Mouse (Mus musculus) ES-Bruce4 (cell line): ENCODE results near the gene Scaf1. TPM values are rescaled to one million over a fixed set of nuclear protein-coding genes. Genes with fewer than 3 reads are reported as not detected.

Source experiments
- H3K27ac ChIP-seq: 2 replicates; pipeline ENCODE4 v1.5.1; 2012; ENCODE audit warnings: low read length, inconsistent platforms; ENCODE audit not compliant: insufficient read depth
- H3K27me3 ChIP-seq: 2 replicates; pipeline ENCODE4 v1.6.1; 2012; ENCODE audit warnings: mild to moderate bottlenecking, low read length, inconsistent platforms; ENCODE audit not compliant: control insufficient read depth, poor library complexity, insufficient read depth, severe bottlenecking
- H3K36me3 ChIP-seq: 2 replicates; pipeline ENCODE4 v1.6.1; 2012; ENCODE audit warnings: inconsistent platforms, mild to moderate bottlenecking, low read length, moderate library complexity; ENCODE audit not compliant: control insufficient read depth, poor library complexity, insufficient read depth, severe bottlenecking
- H3K4me1 ChIP-seq: one replicate; pipeline ENCODE4 v1.8.1; 2011; ENCODE audit warnings: low read length; ENCODE audit not compliant: control insufficient read depth, insufficient read depth
- H3K4me3 ChIP-seq: 2 replicates; pipeline ENCODE4 v1.5.1; 2011; ENCODE audit warnings: low read depth, mild to moderate bottlenecking, low read length
- H3K9ac ChIP-seq: 2 replicates; pipeline ENCODE4 v1.6.1; 2012; ENCODE audit warnings: low read depth, mild to moderate bottlenecking, inconsistent platforms; ENCODE audit not compliant: poor library complexity, severe bottlenecking
- H3K9me3 ChIP-seq: replicated peaks from 2 replicates; pipeline ENCODE4 v1.6.1; 2012; ENCODE audit warnings: mild to moderate bottlenecking, low read length, inconsistent platforms; ENCODE audit not compliant: control insufficient read depth, poor library complexity, insufficient read depth, severe bottlenecking
- CTCF ChIP-seq: IDR thresholded peaks from one replicate; pipeline ENCODE4 v1.8.1; 2011; ENCODE audit warnings: low read depth, low read length
- EP300 ChIP-seq: IDR thresholded peaks from 2 replicates; pipeline ENCODE4 v1.6.1; 2011; ENCODE audit warnings: low read depth, low read length; ENCODE audit not compliant: insufficient read depth
- POLR2A ChIP-seq: IDR thresholded peaks from one replicate; pipeline ENCODE4 v1.8.1; 2011; ENCODE audit warnings: low read length; ENCODE audit not compliant: insufficient read depth
- polyA plus RNA-seq: library from polyadenylated mRNA; stranded (reverse); fragments of >200 nt; gene quantifications from 2 replicates; pipeline ENCODE4 v1.2.4, GENCODE M21; 2011; ENCODE audit warnings: low read depth; ENCODE audit not compliant: missing spikeins, insufficient read depth, insufficient read length

Scaf1 gene
- polyA plus RNA-seq, 1 experiment = 64.2 TPM

DNA sequence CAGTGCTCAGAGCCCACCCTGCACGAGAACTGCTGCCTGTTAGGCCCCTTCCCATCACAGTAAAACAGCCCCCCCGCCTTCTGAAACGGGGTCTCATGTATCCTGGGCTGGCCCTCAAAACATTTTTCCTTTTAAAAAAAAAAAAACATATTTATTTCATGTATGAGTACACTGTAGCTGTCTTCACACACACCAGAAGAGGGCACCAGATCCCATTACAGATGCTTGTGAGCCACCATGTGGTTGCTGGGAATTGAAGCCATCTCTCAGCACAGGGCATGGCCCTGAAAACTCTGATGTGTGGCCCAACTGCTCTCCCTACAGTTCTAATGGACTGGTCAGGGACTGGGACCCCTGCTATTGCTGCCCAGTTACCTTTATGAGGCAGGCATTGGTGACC, 37.9 kb downstream of the Scaf1 start:
- no peak overlapping the region for H3K4me3 ChIP-seq
- H3K4me1 ChIP-seq = no peaks in the 10 kb centered on the region
- H3K9me3 ChIP-seq = no peaks in the 10 kb centered on the region
- H3K9ac ChIP-seq = no peak overlapping the region
- peaks cover 60% of the 10 kb centered on the region for H3K36me3 ChIP-seq
- peak overlapping the region; percentile 69 for H3K27ac ChIP-seq
- TF ChIP-seq EP300 (no peak), CTCF (peak; percentile 0)
- no peaks in the 10 kb centered on the region for H3K27me3 ChIP-seq

DNA sequence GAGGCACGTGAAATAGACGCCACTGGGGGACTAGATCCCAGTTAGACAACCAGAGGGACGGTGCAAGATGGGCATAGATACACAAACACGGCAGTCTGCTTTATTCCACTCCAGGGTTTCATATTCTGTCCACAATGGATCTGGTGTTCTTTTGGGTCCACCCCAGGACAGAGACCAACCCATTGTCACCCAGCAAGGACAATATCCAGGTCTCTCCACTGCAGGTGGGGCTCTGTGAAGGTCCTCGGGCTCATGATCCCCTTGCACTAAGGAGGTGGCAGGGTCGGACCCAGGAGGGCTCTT, 41.1 kb downstream of the Scaf1 start:
- peaks cover 2% of the 10 kb centered on the region for H3K4me1 ChIP-seq
- no peaks in the 10 kb centered on the region for H3K27me3 ChIP-seq
- no peaks in the 10 kb centered on the region for H3K9me3 ChIP-seq
- H3K4me3 ChIP-seq = no peak overlapping the region
- TF ChIP-seq CTCF (no peak), POLR2A (no peak), EP300 (no peak)
- no peak overlapping the region for H3K9ac ChIP-seq
- peak overlapping the region; percentile 87 for H3K27ac ChIP-seq
- peaks cover 34% of the 10 kb centered on the region for H3K36me3 ChIP-seq

DNA sequence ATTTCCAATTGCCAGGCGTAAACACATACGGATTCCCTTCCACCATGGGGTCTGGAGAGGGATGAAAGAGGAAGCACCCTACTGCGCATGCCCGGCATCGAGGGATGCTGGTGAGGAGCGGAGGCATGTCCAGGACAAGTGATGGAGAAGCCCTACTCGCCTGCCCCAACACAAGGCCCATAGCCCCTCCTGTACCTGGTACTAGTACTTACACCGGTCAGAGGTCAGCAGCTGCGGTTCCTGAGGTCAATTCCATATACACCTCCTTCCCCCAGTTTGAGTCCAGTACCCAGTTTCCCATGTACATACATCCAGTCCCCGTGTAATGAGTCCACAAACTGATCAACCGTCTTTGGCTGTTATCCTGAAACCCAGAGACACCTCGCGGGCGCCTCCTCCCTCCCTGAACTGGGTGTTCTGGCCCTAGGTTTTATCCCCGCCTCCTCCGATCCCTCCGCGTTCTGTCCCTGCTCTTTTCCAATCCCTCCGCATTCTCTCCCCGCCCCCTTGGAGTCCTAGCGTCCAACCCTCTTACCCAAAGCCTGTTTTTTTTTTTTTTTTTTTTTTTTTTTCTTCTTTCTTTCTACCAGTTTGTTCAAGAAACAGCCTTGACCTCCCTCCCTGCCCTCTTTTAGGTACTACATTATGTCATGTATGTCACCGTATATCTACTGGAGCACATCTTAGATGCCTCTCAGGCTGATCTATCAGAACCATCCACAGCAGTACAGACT, 41.6 kb downstream of the Scaf1 start, which contains the start of gene Cpt1c:
Gene Cpt1c (minus strand): TSS at position 469 of the 734 bp plus-strand sequence.
- Histone ChIP-seq H3K4me1 (peaks cover 2% of the 10 kb centered on the region), H3K36me3 (peaks cover 29% of the 10 kb centered on the region), H3K27me3 (no peaks in the 10 kb centered on the region), H3K9ac (peak within 1 kb of the TSS; percentile 87), H3K27ac (peak within 1 kb of the TSS; percentile 98), H3K9me3 (no peaks in the 10 kb centered on the region), H3K4me3 (peak within 1 kb of the TSS; percentile 95)
- TF ChIP-seq CTCF (no peak), EP300 (0 out of 2 replicates have a peak, but pooled peaks have one; percentile 13), POLR2A (peak; percentile 85)

DNA sequence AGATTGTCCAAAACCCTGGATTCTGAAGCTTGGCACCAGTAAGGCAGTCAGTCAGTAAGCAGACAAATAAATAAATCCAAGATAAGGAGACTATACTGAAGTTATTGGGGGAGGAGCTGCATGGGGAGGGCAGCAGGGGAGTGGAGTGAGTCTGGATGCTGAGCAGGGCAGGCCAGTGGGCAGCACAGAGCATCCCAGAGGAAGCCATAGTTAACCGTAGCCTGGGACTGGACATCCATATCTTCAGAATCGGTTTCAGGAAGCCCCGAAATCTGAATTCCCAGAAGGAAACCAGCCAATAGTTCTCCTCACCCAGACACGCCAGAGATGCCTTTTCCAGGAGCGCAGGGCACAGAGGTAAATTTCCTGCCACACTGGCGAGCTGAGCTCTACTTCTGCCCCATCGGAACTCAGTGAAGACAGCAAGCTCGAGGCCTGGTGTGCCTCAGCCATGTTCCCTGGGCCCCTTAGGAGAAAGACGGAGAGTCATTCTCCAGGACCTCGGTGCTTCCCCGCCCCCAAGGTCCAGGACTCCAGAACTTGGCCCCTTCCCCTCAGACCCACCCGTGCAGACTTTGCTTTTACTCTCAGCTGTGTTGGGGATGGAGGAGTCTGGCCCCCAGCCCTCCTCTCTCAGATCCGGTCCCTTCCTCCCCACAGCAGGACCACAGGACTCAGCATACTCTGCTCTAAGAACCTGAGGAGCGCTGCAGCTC, 42.6 kb downstream of the Scaf1 start:
- Histone ChIP-seq H3K9ac (peak overlapping the region; percentile 87), H3K36me3 (peaks cover 22% of the 10 kb centered on the region), H3K4me3 (peak overlapping the region; percentile 70), H3K27ac (peak overlapping the region; percentile 98), H3K27me3 (no peaks in the 10 kb centered on the region), H3K9me3 (no peaks in the 10 kb centered on the region), H3K4me1 (peaks cover 2% of the 10 kb centered on the region)
- TF ChIP-seq CTCF (no peak), POLR2A (no peak), EP300 (no peak)

DNA sequence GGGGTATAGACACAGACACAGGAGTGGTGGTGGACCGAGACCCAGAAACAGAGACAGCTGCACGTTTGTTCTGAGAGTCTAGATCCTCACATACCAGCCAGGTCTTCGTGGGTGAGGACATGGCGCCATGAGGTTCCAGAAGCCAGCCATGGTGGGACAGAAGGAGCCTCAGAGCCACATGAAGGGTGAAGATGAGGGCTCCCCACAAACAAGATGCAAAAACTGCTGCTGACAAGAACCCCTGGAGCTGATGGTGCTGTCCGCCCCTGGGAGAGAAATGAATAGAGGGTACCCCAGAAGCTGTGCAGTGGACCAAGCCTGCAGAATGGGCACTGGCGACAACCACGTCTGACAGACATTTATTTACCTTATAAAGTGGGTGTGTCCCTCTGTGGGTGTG, 45.0 kb downstream of the Scaf1 start:
- no peaks in the 10 kb centered on the region for H3K9me3 ChIP-seq
- H3K4me3 ChIP-seq = peak overlapping the region; percentile 76
- no peaks in the 10 kb centered on the region for H3K27me3 ChIP-seq
- H3K4me1 ChIP-seq = peaks cover 2% of the 10 kb centered on the region
- H3K36me3 ChIP-seq = peaks cover 8% of the 10 kb centered on the region
- H3K27ac ChIP-seq = 0 out of 2 replicates have a peak overlapping the region, but pooled peaks have one; percentile 68
- H3K9ac ChIP-seq = peak overlapping the region; percentile 12
- TF ChIP-seq EP300 (no peak), CTCF (no peak), POLR2A (no peak)

DNA sequence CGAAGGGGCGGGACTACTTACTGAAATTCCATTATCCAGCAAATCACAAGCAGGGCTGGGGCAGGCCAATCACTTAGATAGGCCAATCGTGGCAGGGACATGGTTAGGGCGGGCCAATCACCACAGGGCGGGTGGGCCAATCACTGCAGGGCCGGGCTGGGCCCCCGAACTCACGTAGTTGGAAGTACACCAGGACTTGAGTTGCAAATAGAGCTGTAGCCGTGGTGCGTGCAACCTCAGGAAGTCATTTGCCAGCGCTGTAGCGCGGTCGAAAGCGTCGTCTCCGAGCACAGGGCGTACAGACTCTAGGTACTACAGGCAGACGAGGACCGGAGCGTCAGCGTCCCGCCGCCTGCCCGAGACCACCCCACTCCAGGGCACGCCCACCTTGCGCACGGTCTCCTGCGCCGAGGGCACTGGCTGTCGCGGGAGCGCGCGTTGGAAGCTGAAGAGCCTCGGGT, 45.9 kb downstream of the Scaf1 start:
- Histone ChIP-seq H3K27me3 (no peaks in the 10 kb centered on the region), H3K9ac (peak overlapping the region; percentile 12), H3K9me3 (no peaks in the 10 kb centered on the region), H3K36me3 (peaks cover 11% of the 10 kb centered on the region), H3K27ac (peak overlapping the region; percentile 68), H3K4me1 (peaks cover 2% of the 10 kb centered on the region), H3K4me3 (peak overlapping the region; percentile 76)
- no peak for TF ChIP-seq CTCF
- peak; percentile 94 for TF ChIP-seq POLR2A
